Mouse (Mus musculus): Measurements from ENCODE around the gene Nipbl.

- TF ChIP-seq POLR2A (IDR thresholded peaks at IDR 0.05; ENCODE audit: low read depth, low read length): no peak
- TF ChIP-seq CTCF (IDR thresholded peaks at IDR 0.05; ENCODE audit: extremely low read depth, insufficient read length, insufficient replicate concordance, low read depth, low read length): no peak
Observed at GRCm38 (mm10) chr15:8447193-8447767, 3.0 kb upstream of the Nipbl start.

Measured in small intestine, adult 2 months (tissue).